Mouse (Mus musculus) pancreas, adult 10 weeks (tissue): ENCODE data around the gene Gm21663. TPM values are rescaled to one million over a fixed set of nuclear protein-coding genes. Genes with fewer than 3 reads are reported as not detected.

ENCODE experiments used
- polyA plus RNA-seq: library from polyadenylated mRNA; stranded (reverse); fragments of 350-450 nt; fragmentation: Illumina TruSeq; extraction: RNeasy Lipid Tissue Mini Kit (QIAGEN cat#74804); gene quantifications from one replicate; pipeline ENCODE4 v1.2.3, GENCODE M21; 2015; ENCODE audit warnings: low read depth, low replicate concordance; ENCODE audit not compliant: insufficient read depth

Gene Gm21663
- polyA plus RNA-seq: not detected

DNA sequence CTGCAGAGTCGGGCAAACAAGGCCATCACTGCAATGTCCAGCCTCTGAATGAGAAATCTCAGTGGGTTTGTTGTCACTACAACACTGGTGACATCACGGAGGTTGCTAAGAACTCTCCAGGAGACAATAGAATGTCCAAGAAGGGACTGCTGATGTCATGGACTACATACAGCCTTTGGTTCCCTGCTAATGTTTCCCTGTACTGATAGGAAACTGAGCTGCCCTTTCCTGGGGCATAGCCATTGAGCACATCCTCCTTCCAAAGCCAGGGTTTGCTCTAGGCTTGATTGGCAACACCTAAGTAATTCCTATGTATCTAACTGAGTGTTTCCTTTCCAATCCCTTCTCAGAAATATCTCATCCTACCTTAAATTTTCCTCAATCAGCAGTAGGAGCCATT, at the start of gene Gm21663:
Gene Gm21663, minus strand, starts transcription at position 101 of the 400 bp plus-strand sequence.

DNA sequence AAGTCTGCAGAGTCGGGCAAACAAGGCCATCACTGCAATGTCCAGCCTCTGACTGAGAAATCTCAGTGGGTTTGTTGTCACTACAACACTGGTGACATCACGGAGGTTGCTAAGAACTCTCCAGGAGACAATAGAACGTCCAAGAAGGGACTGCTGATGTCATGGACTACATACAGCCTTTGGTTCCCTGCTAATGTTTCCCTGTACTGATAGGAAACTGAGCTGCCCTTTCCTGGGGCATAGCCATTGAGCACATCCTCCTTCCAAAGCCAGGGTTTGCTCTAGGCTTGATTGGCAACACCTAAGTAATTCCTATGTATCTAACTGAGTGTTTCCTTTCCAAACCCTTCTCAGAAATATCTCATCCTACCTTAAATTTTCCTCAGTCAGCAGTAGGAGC, 46.4 kb upstream of the Gm21663 start, which contains the start of gene Gm21698:
Gene Gm21698, minus strand, starts transcription at position 101 of the 400 bp plus-strand sequence.

DNA sequence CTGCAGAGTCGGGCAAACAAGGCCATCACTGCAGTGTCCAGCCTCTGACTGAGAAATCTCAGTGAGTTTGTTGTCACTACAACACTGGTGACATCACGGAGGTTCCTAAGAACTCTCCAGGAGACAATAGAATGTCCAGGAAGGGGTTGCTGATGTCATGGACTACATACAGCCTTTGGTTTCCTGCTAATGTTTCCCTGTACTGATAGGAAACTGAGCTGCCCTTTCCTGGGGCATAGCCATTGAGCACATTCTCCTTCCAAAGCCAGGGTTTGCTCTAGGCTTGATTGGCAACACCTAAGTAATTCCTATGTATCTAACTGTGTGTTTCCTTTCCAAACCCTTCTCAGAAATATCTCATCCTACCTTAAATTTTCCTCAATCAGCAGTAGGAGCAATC, 30.4 kb upstream of the Gm21663 start, which contains the start of gene Gm21680:
Gene Gm21680, minus strand, starts transcription at position 101 of the 400 bp plus-strand sequence.

DNA sequence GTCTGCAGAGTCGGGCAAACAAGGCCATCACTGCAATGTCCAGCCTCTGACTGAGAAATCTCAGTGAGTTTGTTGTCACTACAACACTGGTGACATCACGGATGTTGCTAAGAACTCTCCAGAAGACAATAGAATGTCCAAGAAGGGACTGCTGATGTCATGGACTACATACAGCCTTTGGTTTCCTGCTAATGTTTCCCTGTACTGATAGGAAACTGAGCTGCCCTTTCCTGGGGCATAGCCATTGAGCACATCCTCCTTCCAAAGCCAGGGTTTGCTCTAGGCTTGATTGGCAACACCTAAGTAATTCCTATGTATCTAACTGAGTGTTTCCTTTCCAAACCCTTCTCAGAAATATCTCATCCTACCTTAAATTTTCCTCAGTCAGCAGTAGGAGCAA, 12.1 kb upstream of the Gm21663 start, which contains the start of gene Gm21671:
Gene Gm21671, minus strand, starts transcription at position 101 of the 400 bp plus-strand sequence.

Other genes starting within 250 kb of the Gm21663 start
- 0.89 TPM for gene Xrcc2, start 236.6 kb downstream of the Gm21663 start, polyA plus RNA-seq
- 0.54 TPM for gene Actr3b, start 182.4 kb downstream of the Gm21663 start, polyA plus RNA-seq
- gene Gm21671, start 12.0 kb upstream of the Gm21663 start, polyA plus RNA-seq: not detected
- not detected for gene Gm21680, start 30.3 kb upstream of the Gm21663 start, polyA plus RNA-seq
- gene Gm21698, start 46.3 kb upstream of the Gm21663 start, polyA plus RNA-seq: not detected
- not detected for gene Gm1979, start 62.4 kb upstream of the Gm21663 start, polyA plus RNA-seq
- not detected for gene Gm5862, start 80.5 kb upstream of the Gm21663 start, polyA plus RNA-seq
- gene Speer4a, start 97.2 kb upstream of the Gm21663 start, polyA plus RNA-seq: not detected
- not detected for gene Gm7347, start 116.2 kb upstream of the Gm21663 start, polyA plus RNA-seq
- not detected for gene Gm10471, start 146.9 kb upstream of the Gm21663 start, polyA plus RNA-seq
- not detected for gene 5031410I06Rik, start 163.0 kb upstream of the Gm21663 start, polyA plus RNA-seq
- gene Gm10220, start 179.0 kb upstream of the Gm21663 start, polyA plus RNA-seq: not detected